In genomic region chr10:13932147-13932546, GRCm38 (mm10) we compare ENCODE assay signal across 20 mouse cellular contexts. TPM values are rescaled to one million over a fixed set of nuclear protein-coding genes. Genes with fewer than 3 reads are reported as not detected.
DNase-seq lines count a peak whose midpoint lies in the region; ATAC-seq lines count a peak whose summit lies in the region.
"Had no signal": no experiment of that assay in that cellular context is flagged by ENCODE, and none has a peak within 500 bp of the region (broad histone marks: within the 10 kb centered on the region; RNA-seq: fewer than 3 reads in every experiment).

No protein-coding gene starts in this region.

- ATAC-seq in common myeloid progenitor, adult 5-6 weeks (replicated peaks; ENCODE audit: low read depth, poor library complexity, severe bottlenecking) = peak; percentile 40
- peak; percentile 50 for ATAC-seq in megakaryocyte, adult 5-6 weeks (ENCODE audit: poor library complexity, severe bottlenecking)
- ATAC-seq: activated CD4-positive, CD25-positive, alpha-beta regulatory T cell, adult 4 months; CD4-positive, CD25-positive, alpha-beta regulatory T cell, adult 4 months; forebrain, embryonic 14.5 days; forebrain, embryonic 16.5 days; Patski had no signal

- DNase-seq in 416B (ENCODE audit: low read depth) = peak; percentile 42
- DNase-seq in lung, postnatal 14 days = no peak
- no peak for DNase-seq in adrenal gland, postnatal 14 days
- no peak for DNase-seq in left cerebral cortex, postnatal 4 days
- DNase-seq: adrenal gland, adult 8-10 months; adrenal gland, postnatal 25 days; B cell, adult 2 months; cerebellum, adult 11 months; cerebellum, adult 18-20 months; cerebellum, adult 8-10 months; cerebellum, adult 9-11 months; cerebellum, postnatal 14 days; cerebellum, postnatal 36 days had no signal

- intact Hi-C loops in left cerebral cortex, postnatal 4 days (cut with DNase I) = no loop called here

RNA-seq across cellular contexts. Expression of gene Hivep2, which starts 33.7 kb away (rescaled TPM):
- 1.5 and 1.8 TPM in 2 replicates for total RNA-seq in common myeloid progenitor, adult 5-6 weeks (2017)
- total RNA-seq in megakaryocyte, adult 5-6 weeks (2015) = 3.4 and 5.2 TPM in 2 replicates
- 1.7 and 2.0 TPM in 2 replicates for total RNA-seq in megakaryocyte, adult 5-6 weeks (2017)
- total RNA-seq in adrenal gland, postnatal 14 days (2021) = 27.2 and 31.2 TPM in 2 replicates
- total RNA-seq in left cerebral cortex, postnatal 4 days (2021) = 100 to 1,000 TPM; 193 to 194 TPM
